Mouse (Mus musculus) embryo, embryonic 10 days (tissue): ENCODE measurements around the gene Mmp25.

Source experiments
- DNase-seq: peaks from one replicate; pipeline ENCODE4 v3.0.0-alpha.2; 2015; ENCODE audit warnings: low spot score

The Mmp25 gene

GRCm38 (mm10) chr17:23664556-23665021, 19.5 kb upstream of the Mmp25 start:
- peak; percentile 73 for DNase-seq

- no peak for DNase-seq
Measured at GRCm38 (mm10) chr17:23661526-23661925, 16.4 kb upstream of the Mmp25 start.

- no peak for DNase-seq
Measured at GRCm38 (mm10) chr17:23660876-23661200, 15.8 kb upstream of the Mmp25 start.

- no peak for DNase-seq
Measured at GRCm38 (mm10) chr17:23660117-23660875, 15.2 kb upstream of the Mmp25 start, which contains the start of gene Bicdl2. Gene Bicdl2, plus strand, starts transcription at chr17:23660506.

- DNase-seq = no peak
Measured at GRCm38 (mm10) chr17:23658450-23658849, 13.4 kb upstream of the Mmp25 start.

- DNase-seq = no peak
Measured at GRCm38 (mm10) chr17:23654410-23654809, 9.3 kb upstream of the Mmp25 start.

- DNase-seq = no peak
Measured at GRCm38 (mm10) chr17:23654001-23654400, 8.9 kb upstream of the Mmp25 start.

- no peak for DNase-seq
Measured at GRCm38 (mm10) chr17:23653324-23653723, 8.2 kb upstream of the Mmp25 start.

- DNase-seq = no peak
Measured at GRCm38 (mm10) chr17:23651363-23651762, 6.3 kb upstream of the Mmp25 start.

- no peak for DNase-seq
Measured at GRCm38 (mm10) chr17:23645894-23646293, 817 bp upstream of the Mmp25 start.

GRCm38 (mm10) chr17:23631241-23631640, 13.8 kb downstream of the Mmp25 start:
- DNase-seq = no peak

GRCm38 (mm10) chr17:23630195-23631020, 14.7 kb downstream of the Mmp25 start:
- DNase-seq = peak; percentile 85

GRCm38 (mm10) chr17:23627813-23628212, 17.3 kb downstream of the Mmp25 start:
- no peak for DNase-seq

- DNase-seq = no peak
Measured at GRCm38 (mm10) chr17:23620351-23620750, 24.7 kb downstream of the Mmp25 start.

GRCm38 (mm10) chr17:23617087-23617486, 28.0 kb downstream of the Mmp25 start:
- no peak for DNase-seq

- peak; percentile 70 for DNase-seq
Measured at GRCm38 (mm10) chr17:23610361-23610800, 34.7 kb downstream of the Mmp25 start.

GRCm38 (mm10) chr17:23609612-23610011, 35.5 kb downstream of the Mmp25 start:
- no peak for DNase-seq

GRCm38 (mm10) chr17:23605220-23605619, 39.9 kb downstream of the Mmp25 start:
- DNase-seq = no peak

- DNase-seq = peak; percentile 14
Measured at GRCm38 (mm10) chr17:23604394-23604793, 40.7 kb downstream of the Mmp25 start.

GRCm38 (mm10) chr17:23603542-23603941, 41.5 kb downstream of the Mmp25 start:
- peak; percentile 67 for DNase-seq

- DNase-seq = no peak
Measured at GRCm38 (mm10) chr17:23603077-23603476, 42.0 kb downstream of the Mmp25 start.

GRCm38 (mm10) chr17:23601836-23602585, 43.1 kb downstream of the Mmp25 start:
- DNase-seq = no peak
